Mouse (Mus musculus) G1E (cell line): ENCODE measurements around the gene Nf2.

Experiments used
- CTCF ChIP-seq: IDR thresholded peaks from 2 replicates; pipeline ENCODE4 v1.5.1; 2012; ENCODE audit warnings: low read depth, low read length, inconsistent platforms, mixed read lengths
- GATA1 ChIP-seq: IDR thresholded peaks from 2 replicates; pipeline ENCODE4 v1.6.1; 2012; ENCODE audit warnings: borderline replicate concordance, low read length, inconsistent platforms, mixed read lengths
- TAL1 ChIP-seq: conservative IDR thresholded peaks from 2 replicates; pipeline ENCODE4 v1.6.1; 2012; ENCODE audit warnings: low read depth, low read length, inconsistent platforms, mixed read lengths

DNA sequence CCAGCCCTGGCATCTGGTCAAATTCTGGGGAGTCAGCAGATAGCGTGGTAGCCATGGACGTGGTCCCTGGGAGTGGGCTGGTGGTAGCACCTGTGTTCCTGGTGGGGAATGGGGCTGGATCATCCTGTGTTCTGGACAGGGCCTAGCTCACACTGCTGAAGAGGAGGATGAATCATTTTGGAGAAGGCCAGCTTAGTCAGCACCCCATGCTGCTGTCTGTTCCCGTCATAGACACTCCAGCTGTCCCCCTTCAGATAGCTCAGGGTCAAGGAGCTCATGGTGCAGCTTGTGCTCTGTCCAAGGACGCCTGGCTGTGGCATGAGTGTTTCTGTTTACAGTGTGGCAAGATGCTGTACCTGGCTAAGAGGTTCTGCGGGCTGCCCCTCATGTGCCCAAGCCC lies 130.8 kb downstream of the Nf2 start:
- TF ChIP-seq CTCF, result no peak
- TF ChIP-seq GATA1, result no peak
- no peak for TF ChIP-seq TAL1
